Mouse (Mus musculus) cortical plate, adult 2 months (tissue): ENCODE measurements around the gene Rassf2. TPM values are rescaled to one million over a fixed set of nuclear protein-coding genes. Genes with fewer than 3 reads are reported as not detected.

Experiments used
- H3K27ac ChIP-seq: fragments of 200-500 bp; 2 replicates; pipeline ENCODE4 v1.5.1; 2012; ENCODE audit warnings: low read length, control low read depth, inconsistent platforms; ENCODE audit not compliant: insufficient read depth
- H3K4me1 ChIP-seq: fragments of 200-500 bp; 2 replicates; pipeline ENCODE4 v1.6.1; 2011; ENCODE audit warnings: low read length; ENCODE audit not compliant: control insufficient read depth, insufficient read depth
- H3K4me3 ChIP-seq: fragments of 200-500 bp; 2 replicates; pipeline ENCODE4 v1.5.1; 2011; ENCODE audit warnings: mild to moderate bottlenecking, low read length, control low read depth; ENCODE audit not compliant: insufficient read depth
- CTCF ChIP-seq: fragments of 200-500 bp; IDR thresholded peaks from 2 replicates; pipeline ENCODE4 v1.5.1; 2011; ENCODE audit warnings: mild to moderate bottlenecking, control low read depth, low read length; ENCODE audit not compliant: insufficient read depth; ENCODE audit errors: extremely low read depth
- POLR2A ChIP-seq: fragments of 200-500 bp; IDR thresholded peaks from 2 replicates; pipeline ENCODE4 v1.6.1; 2011; ENCODE audit warnings: mild to moderate bottlenecking, low read length, control low read depth; ENCODE audit not compliant: insufficient read depth; ENCODE audit errors: extremely low read depth
- polyA plus RNA-seq: library from polyadenylated mRNA; depleted of rRNA; stranded (reverse); fragments of >200 nt; gene quantifications from 2 replicates; pipeline ENCODE4 v1.2.3, GENCODE M21; 2012

Rassf2 gene
- polyA plus RNA-seq, 1 experiment, result 35.9 TPM

DNA sequence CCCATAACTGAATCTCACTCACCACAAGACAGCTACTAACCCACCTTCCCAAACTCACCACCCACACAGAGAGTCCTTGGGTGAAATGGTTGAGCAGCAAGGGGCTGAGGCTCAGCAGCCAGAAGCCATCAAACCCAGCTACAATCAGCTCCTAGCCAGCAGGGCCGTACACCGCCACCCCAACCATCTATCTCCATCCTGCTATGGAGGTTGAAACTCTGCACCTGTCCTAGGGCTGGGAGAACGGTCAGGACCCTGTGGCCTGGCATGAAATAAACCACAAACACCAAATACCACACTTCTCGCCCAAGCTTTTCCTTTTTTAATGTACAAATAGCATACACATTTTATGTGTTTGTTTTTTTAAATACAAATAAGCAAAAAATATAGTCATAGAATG, 6.0 kb downstream of the Rassf2 start:
- Histone ChIP-seq H3K4me1 (no peaks in the 10 kb centered on the region), H3K27ac (no peak overlapping the region), H3K4me3 (no peak overlapping the region)
- TF ChIP-seq CTCF, result no peak
- TF ChIP-seq POLR2A, result no peak

- no peaks in the 10 kb centered on the region for H3K4me1 ChIP-seq
- no peak overlapping the region for H3K27ac ChIP-seq
- no peak overlapping the region for H3K4me3 ChIP-seq
- TF ChIP-seq POLR2A (no peak), CTCF (no peak)
These were observed 7.4 kb downstream of the Rassf2 start for GRCm38 (mm10) chr2:132022621-132023020.

DNA sequence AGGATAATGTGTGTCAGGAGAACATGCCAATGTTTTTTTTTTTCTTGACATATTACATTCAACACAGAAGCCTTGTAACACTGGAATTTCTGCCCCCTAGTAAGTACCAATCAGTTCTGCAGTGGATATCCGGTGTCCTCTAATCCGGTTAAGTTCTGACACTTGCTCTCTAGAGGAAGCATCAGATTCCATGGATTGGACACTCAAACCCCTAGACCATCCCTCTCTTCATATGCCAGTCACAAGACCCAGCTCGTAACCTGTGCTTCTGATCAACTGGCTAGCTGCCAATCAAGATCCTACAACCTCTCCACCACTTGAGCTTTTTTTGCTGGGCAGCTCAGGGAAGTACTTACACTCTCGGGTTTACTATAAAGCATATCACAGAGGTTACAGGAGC, 8.4 kb downstream of the Rassf2 start:
- Histone ChIP-seq H3K27ac (no peak overlapping the region), H3K4me3 (no peak overlapping the region), H3K4me1 (no peaks in the 10 kb centered on the region)
- TF ChIP-seq CTCF, result no peak
- TF ChIP-seq POLR2A, result no peak

DNA sequence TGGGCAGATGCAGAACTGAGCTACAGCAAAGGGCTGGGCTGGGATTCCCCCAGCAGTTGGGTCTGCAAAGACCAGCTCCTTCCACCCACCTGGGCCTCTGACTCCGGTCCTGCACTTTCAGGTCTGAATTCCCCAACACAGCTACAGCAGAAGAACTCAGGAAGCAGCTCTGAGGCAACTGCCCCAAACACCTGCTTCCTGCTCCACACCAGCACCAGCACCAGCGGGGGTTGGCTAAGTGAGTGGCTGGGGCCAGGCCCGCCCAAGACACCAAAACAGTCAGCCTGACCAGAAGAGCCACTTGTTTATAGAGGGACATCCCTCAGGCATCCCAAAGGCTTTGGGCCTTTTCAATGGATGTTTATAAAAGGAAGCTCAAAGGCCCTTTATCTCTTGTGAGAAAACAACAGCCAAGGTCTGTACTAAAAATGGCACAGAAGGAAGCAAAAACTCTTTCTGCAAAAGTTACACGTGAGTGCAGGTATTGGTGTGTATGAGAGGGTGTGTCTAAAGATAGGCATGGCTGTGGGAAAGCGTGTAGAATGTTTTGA, 9.0 kb downstream of the Rassf2 start:
- H3K4me1 ChIP-seq, result no peaks in the 10 kb centered on the region
- peak overlapping the region; percentile 30; the same call in 1 of the 2 replicates for H3K27ac ChIP-seq
- no peak overlapping the region for H3K4me3 ChIP-seq
- TF ChIP-seq CTCF (no peak), POLR2A (no peak)

GRCm38 (mm10) chr2:132020420-132020819, 9.6 kb downstream of the Rassf2 start:
- H3K4me3 ChIP-seq, result no peak overlapping the region
- H3K27ac ChIP-seq, result peak overlapping the region; percentile 30; the same call in 1 of the 2 replicates
- no peak for TF ChIP-seq CTCF
- no peak for TF ChIP-seq POLR2A
- H3K4me1 ChIP-seq, result no peaks in the 10 kb centered on the region

- no peaks in the 10 kb centered on the region for H3K4me1 ChIP-seq
- H3K4me3 ChIP-seq, result no peak overlapping the region
- no peak for TF ChIP-seq CTCF
- no peak for TF ChIP-seq POLR2A
- H3K27ac ChIP-seq, result no peak overlapping the region
These were observed 10.7 kb downstream of the Rassf2 start for GRCm38 (mm10) chr2:132019372-132019811.

GRCm38 (mm10) chr2:132018156-132018555, 11.9 kb downstream of the Rassf2 start:
- no peak overlapping the region for H3K27ac ChIP-seq
- no peak overlapping the region for H3K4me3 ChIP-seq
- no peak for TF ChIP-seq CTCF
- TF ChIP-seq POLR2A, result no peak
- H3K4me1 ChIP-seq, result no peaks in the 10 kb centered on the region

GRCm38 (mm10) chr2:132017611-132018010, 12.4 kb downstream of the Rassf2 start:
- no peak overlapping the region for H3K4me3 ChIP-seq
- H3K27ac ChIP-seq, result no peak overlapping the region
- TF ChIP-seq CTCF (no peak), POLR2A (no peak)
- no peaks in the 10 kb centered on the region for H3K4me1 ChIP-seq

GRCm38 (mm10) chr2:132016034-132016433, 14.0 kb downstream of the Rassf2 start:
- Histone ChIP-seq H3K27ac (no peak overlapping the region), H3K4me3 (no peak overlapping the region), H3K4me1 (no peaks in the 10 kb centered on the region)
- TF ChIP-seq CTCF, result no peak
- no peak for TF ChIP-seq POLR2A

DNA sequence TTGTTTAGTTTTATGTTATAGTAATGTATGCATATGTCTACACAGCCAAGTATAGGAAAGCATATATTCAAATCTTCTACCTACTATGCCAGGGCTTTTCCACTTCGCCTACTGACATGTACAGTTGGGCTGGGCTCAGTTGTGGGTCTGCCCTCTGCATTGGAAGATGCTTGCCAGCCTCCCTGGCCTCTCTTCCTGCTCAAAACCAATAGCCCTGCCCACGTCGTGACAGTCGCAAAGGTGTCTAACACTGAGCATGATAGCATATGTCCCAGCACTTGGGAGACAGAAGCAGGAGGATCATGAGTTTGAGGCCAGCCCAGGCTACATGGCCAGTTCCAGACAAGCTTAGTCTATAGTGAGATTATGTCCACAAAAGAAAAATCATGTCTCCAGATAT, 16.9 kb downstream of the Rassf2 start:
- Histone ChIP-seq H3K4me1 (no peaks in the 10 kb centered on the region), H3K4me3 (no peak overlapping the region), H3K27ac (no peak overlapping the region)
- TF ChIP-seq POLR2A (no peak), CTCF (no peak)
